9 mouse cellular contexts compared by ENCODE assay signal in the genomic region with DNA sequence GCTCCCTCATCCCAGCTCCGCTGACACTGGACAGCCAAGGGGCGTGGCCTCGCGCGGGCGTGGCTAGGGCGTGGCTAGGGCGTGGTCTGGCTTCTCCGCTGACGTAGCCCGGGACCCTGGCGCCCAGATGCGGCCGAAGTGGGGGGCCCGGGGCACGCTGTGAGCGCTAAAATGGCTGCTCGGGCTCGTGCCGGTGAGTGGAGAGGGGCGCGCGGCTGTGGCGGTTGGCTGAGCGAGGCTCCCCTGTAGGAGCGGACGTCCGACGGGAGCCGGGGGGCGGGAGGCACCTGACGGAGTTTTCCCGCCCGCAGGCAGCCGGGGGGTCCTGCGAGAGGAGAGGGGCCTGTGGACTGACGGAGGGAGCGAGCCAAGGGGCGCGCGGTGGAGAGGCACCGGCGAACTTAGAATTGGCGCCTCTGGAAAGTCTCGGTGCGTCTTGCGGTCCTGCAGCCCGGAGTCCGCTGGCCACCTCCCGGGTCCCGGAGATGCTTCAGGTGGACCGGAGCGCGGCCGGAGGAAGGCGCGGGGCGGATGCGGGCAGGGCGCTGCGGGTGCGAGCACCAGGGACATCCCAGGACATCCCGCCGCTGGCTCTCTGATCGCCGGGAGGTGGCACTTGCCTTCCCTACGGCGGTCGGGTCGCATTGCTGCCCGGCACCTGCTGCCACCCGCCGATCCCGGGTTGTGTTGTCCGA. TPM values are rescaled to one million over a fixed set of nuclear protein-coding genes. Genes with fewer than 3 reads are reported as not detected.
DNase-seq lines count a peak whose midpoint lies in the region; ATAC-seq and TF ChIP-seq lines count a peak whose summit lies in the region.
"Had no signal": no experiment of that assay in that cellular context is flagged by ENCODE, and none has a peak within 500 bp of the region (broad histone marks: within the 10 kb centered on the region; RNA-seq: fewer than 3 reads in every experiment).

No protein-coding gene starts in this region.

- in situ Hi-C loops in ES-E14 (cut with MboI; ENCODE audit: low sequenced_read_pairs in 2 of 2, unreplicated experiment in 2 of 2), result no loop called here

- no peak for TF ChIP-seq CTCF in bone marrow macrophage, adult 2 months (IDR thresholded peaks at IDR 0.05; ENCODE audit: low read depth, low read length)
- TF ChIP-seq CTCF in spleen, adult 2 months (IDR thresholded peaks at IDR 0.05; ENCODE audit: extremely low read depth, insufficient read depth, insufficient read length, insufficient replicate concordance), result no peak

- WGBS in embryonic facial prominence, embryonic 14.5 days, result under 1% methylated on average over 51 of the region's 75 CpGs
- WGBS in spleen, adult 2 months, result under 1% methylated on average over 72 of the region's 75 CpGs

- TF ChIP-seq POLR2A in bone marrow macrophage, adult 2 months (IDR thresholded peaks at IDR 0.05; ENCODE audit: borderline replicate concordance, low read depth, low read length), result no peak
- TF ChIP-seq POLR2A in spleen, adult 2 months (IDR thresholded peaks at IDR 0.05; ENCODE audit: low read depth, low read length), result no peak

- H3K9ac ChIP-seq in ES-E14 (ENCODE audit: insufficient read depth, low read depth, low read length, poor library complexity, severe bottlenecking), result peak overlapping the region; percentile 76
- H3K9ac ChIP-seq in embryonic facial prominence, embryonic 14.5 days (ENCODE audit: low read depth, low read length), result peak overlapping the region; percentile 63

- intact Hi-C loops in heart, postnatal 10 days (cut with DNase I), result no loop called here

- no peak for DNase-seq in ES-E14 (ENCODE audit: low read depth, low spot score)
- DNase-seq in embryonic facial prominence, embryonic 14.5 days (ENCODE audit: low spot score), result peak; percentile 84
- DNase-seq in heart, postnatal 10 days, result peak; percentile 64 to 69
- DNase-seq in kidney, postnatal 4 days, result peak; percentile 83 to 86
- DNase-seq in spleen, adult 2 months (ENCODE audit: low read depth in 1 of 2, low spot score in 2 of 2), result peak in 1 of 2 experiments; percentile 45
- DNase-seq in frontal cortex, adult 2 months (ENCODE audit: extremely low spot score in 1 of 2, low spot score in 1 of 2), result no peak

- ATAC-seq in embryonic facial prominence, embryonic 14.5 days (ENCODE audit: low read depth), result peak; percentile 87
- ATAC-seq in megakaryocyte-erythroid progenitor cell, adult 5-6 weeks (replicated peaks; ENCODE audit: low FRiP score, low TSS enrichment, poor library complexity, severe bottlenecking), result peak; percentile 84

- H3K4me1 ChIP-seq in ES-E14 (ENCODE audit: control insufficient read depth in 2 of 2, insufficient read depth in 2 of 2, low read length in 2 of 2, poor library complexity in 1 of 2), result peaks cover 2 to 5% of the 10 kb centered on the region in 2 experiments; a peak in 3 of 4 replicates
- H3K4me1 ChIP-seq in bone marrow macrophage, adult 2 months (ENCODE audit: control insufficient read depth, insufficient read depth, low read length), result peaks cover 2% of the 10 kb centered on the region; the same call in 1 of the 2 replicates
- peaks cover 9% of the 10 kb centered on the region; the same call in 1 of the 2 replicates for H3K4me1 ChIP-seq in embryonic facial prominence, embryonic 14.5 days (ENCODE audit: control insufficient read depth, insufficient read depth, low read length)
- H3K4me1 ChIP-seq in spleen, adult 2 months (ENCODE audit: control insufficient read depth, insufficient read depth, insufficient read length), result peaks cover 13% of the 10 kb centered on the region

- peak overlapping the region; percentile 89 to 99 for H3K4me3 ChIP-seq in ES-E14 (ENCODE audit: insufficient read depth in 1 of 2, low read depth in 1 of 2, low read length in 2 of 2, poor library complexity in 1 of 2, severe bottlenecking in 1 of 2)
- H3K4me3 ChIP-seq in bone marrow macrophage, adult 2 months (ENCODE audit: insufficient read depth, low read length), result peak overlapping the region; percentile 57
- peak overlapping the region; percentile 70 for H3K4me3 ChIP-seq in embryonic facial prominence, embryonic 14.5 days (ENCODE audit: low read depth, low read length)
- H3K4me3 ChIP-seq in spleen, adult 2 months (ENCODE audit: extremely low read depth, insufficient read depth, insufficient read length), result peak overlapping the region; percentile 61

- H3K9me3 ChIP-seq in ES-E14 (ENCODE audit: control insufficient read depth, insufficient read depth, low read depth, low read length), result no peaks in the 10 kb centered on the region
- H3K9me3 ChIP-seq in embryonic facial prominence, embryonic 14.5 days (ENCODE audit: control insufficient read depth, low read length), result no peaks in the 10 kb centered on the region

- H3K36me3 ChIP-seq in ES-E14 (ENCODE audit: control insufficient read depth, insufficient read depth, low read length, poor library complexity, severe bottlenecking), result no peaks in the 10 kb centered on the region
- H3K36me3 ChIP-seq in embryonic facial prominence, embryonic 14.5 days (ENCODE audit: control insufficient read depth, insufficient read depth, low read length), result no peaks in the 10 kb centered on the region
- no peaks in the 10 kb centered on the region for H3K36me3 ChIP-seq in spleen, adult 2 months (ENCODE audit: control insufficient read depth, insufficient read depth, low read length)

- H3K27ac ChIP-seq in ES-E14 (ENCODE audit: insufficient read depth, low read depth, low read length, poor library complexity, severe bottlenecking), result peak overlapping the region; percentile 22; the same call in 1 of the 2 replicates
- H3K27ac ChIP-seq in bone marrow macrophage, adult 2 months (ENCODE audit: insufficient read depth, low read depth, low read length), result no peak overlapping the region
- no peak overlapping the region for H3K27ac ChIP-seq in embryonic facial prominence, embryonic 14.5 days (replicated peaks; ENCODE audit: low read depth, low read length)
- H3K27ac ChIP-seq in spleen, adult 2 months (ENCODE audit: insufficient read depth, low read length), result no peak overlapping the region

- H3K27me3 ChIP-seq in embryonic facial prominence, embryonic 14.5 days (replicated peaks; ENCODE audit: control insufficient read depth, insufficient read depth, low read length), result peaks cover 50% of the 10 kb centered on the region
- H3K27me3 ChIP-seq in spleen, adult 2 months (ENCODE audit: control insufficient read depth, insufficient read depth, low read length), result peaks cover 11% of the 10 kb centered on the region

- H3K4me2 ChIP-seq in embryonic facial prominence, embryonic 14.5 days (ENCODE audit: low read depth, low read length), result peak overlapping the region; percentile 98

TF ChIP-seq in ES-E14, 5 proteins besides CTCF, POLR2A, EP300 and RAD21:
- TF ChIP-seq CHD2 (IDR thresholded peaks at IDR 0.05; ENCODE audit: low read depth, low read length), result no peak
- TF ChIP-seq HCFC1 (IDR thresholded peaks at IDR 0.05; ENCODE audit: borderline replicate concordance, insufficient read depth, low read length), result no peak
- TF ChIP-seq ZC3H11A (IDR thresholded peaks at IDR 0.05; ENCODE audit: borderline replicate concordance, low read depth, low read length), result no peak
- TF ChIP-seq ZNF384 (IDR thresholded peaks at IDR 0.05; ENCODE audit: low read depth, low read length), result no peak
- TF ChIP-seq MAFK (IDR thresholded peaks at IDR 0.05; ENCODE audit: insufficient read depth, low read depth, low read length), result no peak
TF ChIP-seq in ES-E14: peak in this region for 0.

RNA-seq across cellular contexts. Expression of a gene that starts 2.5 kb away (rescaled TPM):
- 19.7 and 30.5 TPM in 2 replicates for total RNA-seq in ES-E14 (2012; rRNA removed)
- polyA plus RNA-seq in bone marrow macrophage, adult 2 months (2012; ENCODE audit: insufficient read depth, insufficient read length, missing spikeins), result not detected in 2 replicates
- 0.63 and 1.2 TPM in 2 replicates for polyA plus RNA-seq in embryonic facial prominence, embryonic 14.5 days (2014; fragmentation: Nextera tagmentation; extraction: Ambion mirVana)
- total RNA-seq in heart, postnatal 10 days (2021), result not detected
- total RNA-seq in megakaryocyte-erythroid progenitor cell, adult 5-6 weeks (2014; fragmentation: Nextera tagmentation), result not detected in 2 replicates
- total RNA-seq in megakaryocyte-erythroid progenitor cell, adult 5-6 weeks (2017), result 0.65 TPM in 1 of 2 replicates, not detected in the other
- polyA plus RNA-seq in spleen, adult 2 months (2012; rRNA removed), result 0.08 TPM in 1 of 2 replicates, not detected in the other
- polyA plus RNA-seq in frontal cortex, adult 2 months (2012; rRNA removed), result 0.04 TPM in 2 replicates
- total RNA-seq: layer of hippocampus, postnatal 25 days had no signal

Comparison
In these comparisons a context has a peak if more than half of its experiments do, and no peak if none do; other contexts are left out.
1. DNase-seq: peak in embryonic facial prominence, embryonic 14.5 days (single experiment), heart, postnatal 10 days (2 of 2) and kidney, postnatal 4 days (2 of 2); none in ES-E14 (single experiment) and frontal cortex, adult 2 months (0 of 2).
2. Peak in every context shown above with its lines, with median percentiles within 50 percentile points of each other: H3K4me3 ChIP-seq.